Mouse (Mus musculus) G1E (cell line): ENCODE results near the gene Aen. TPM values are rescaled to one million over a fixed set of nuclear protein-coding genes. Genes with fewer than 3 reads are reported as not detected.
A peak's percentile ranks its signal among the peaks of the same experiment; 100 is the strongest.

Experiments used
- ATAC-seq: 2 replicates; pipeline ENCODE4 v1.8.0; 2016; ENCODE audit warnings: mild to moderate bottlenecking; ENCODE audit not compliant: insufficient number of reproducible peaks, poor library complexity, low FRiP score, severe bottlenecking; ENCODE audit errors: extremely low read depth
- DNase-seq: peaks from one replicate; pipeline ENCODE4 v3.0.0; 2012; ENCODE audit warnings: low spot score
- H3K27me3 ChIP-seq: 2 replicates; pipeline ENCODE4 v1.6.1; 2012; ENCODE audit warnings: mild to moderate bottlenecking, low read length, inconsistent platforms; ENCODE audit not compliant: insufficient read depth
- H3K36me3 ChIP-seq: replicated peaks from 2 replicates; pipeline ENCODE3; 2012; ENCODE audit warnings: mild to moderate bottlenecking, inconsistent platforms
- H3K4me1 ChIP-seq: 2 replicates; pipeline ENCODE4 v1.6.1; 2012; ENCODE audit warnings: low read depth, low read length, inconsistent platforms, mixed read lengths; ENCODE audit not compliant: insufficient read depth
- H3K4me3 ChIP-seq: 2 replicates; pipeline ENCODE4 v1.5.1; 2012; ENCODE audit warnings: low read depth, mild to moderate bottlenecking, inconsistent platforms, low read length, moderate library complexity, mixed read lengths
- H3K9me3 ChIP-seq: replicated peaks from 2 replicates; pipeline ENCODE4 v1.6.1; 2012; ENCODE audit warnings: inconsistent platforms
- CTCF ChIP-seq: IDR thresholded peaks from 2 replicates; pipeline ENCODE4 v1.5.1; 2012; ENCODE audit warnings: low read depth, low read length, inconsistent platforms, mixed read lengths
- GATA1 ChIP-seq: IDR thresholded peaks from 2 replicates; pipeline ENCODE4 v1.6.1; 2012; ENCODE audit warnings: borderline replicate concordance, low read length, inconsistent platforms, mixed read lengths
- GATA2 ChIP-seq: IDR thresholded peaks from 2 replicates; pipeline ENCODE4 v1.6.1; 2012; ENCODE audit warnings: low read depth, low read length, inconsistent platforms, borderline replicate concordance
- POLR2AphosphoS5 ChIP-seq: IDR thresholded peaks from 2 replicates; pipeline ENCODE4 v1.6.1; 2012; ENCODE audit warnings: low read depth, low read length, inconsistent platforms; ENCODE audit not compliant: insufficient replicate concordance
- TAL1 ChIP-seq: conservative IDR thresholded peaks from 2 replicates; pipeline ENCODE4 v1.6.1; 2012; ENCODE audit warnings: low read depth, low read length, inconsistent platforms, mixed read lengths
- polyA plus RNA-seq: library from polyadenylated mRNA; stranded (reverse); fragments of >175 nt; gene quantifications from 2 replicates; pipeline ENCODE4 v1.2.3, GENCODE M21; 2012
- total RNA-seq, 2 experiments: library from RNA; stranded (forward) in 1 of 2; stranded (reverse) in 1 of 2; fragments of 200-1000 nt in 1 of 2; fragments of >200 nt in 1 of 2; fragmentation: Nextera tagmentation in 1 of 2; gene quantifications; 2 replicates each; pipeline ENCODE4 v1.2.3; 2014 to 2017

The Aen gene
- total and polyA plus RNA-seq, 3 experiments: 18.7 to 116 (median 38.7) TPM

DNA sequence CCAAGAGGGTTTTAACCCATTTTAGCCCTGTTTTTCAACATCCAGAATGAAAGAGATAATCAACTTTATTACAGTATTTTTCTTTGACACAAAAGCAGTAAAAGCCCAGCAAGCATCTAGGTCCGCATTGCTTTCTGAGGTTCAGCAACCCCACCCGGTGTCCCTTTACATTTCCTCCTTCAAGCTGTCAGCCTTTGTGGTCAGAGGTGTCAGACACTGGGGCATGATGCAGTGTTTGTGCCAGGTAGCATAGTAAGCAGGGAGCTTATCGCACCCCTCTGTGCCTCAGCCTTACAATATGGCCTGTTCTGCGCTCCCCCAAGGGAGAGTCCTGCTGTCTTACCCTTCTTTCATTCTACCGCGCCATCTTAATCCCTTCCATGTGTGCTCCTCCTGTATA, 13.4 kb downstream of the Aen start:
- ATAC-seq (no peak), DNase-seq (no peak)
- no peak for TF ChIP-seq POLR2AphosphoS5
- no peak for TF ChIP-seq GATA2
- no peak for TF ChIP-seq GATA1
- TF ChIP-seq CTCF: no peak
- TF ChIP-seq TAL1: no peak
- Histone ChIP-seq H3K4me1 (peaks cover 49% of the 10 kb centered on the region), H3K9me3 (no peaks in the 10 kb centered on the region), H3K27me3 (no peaks in the 10 kb centered on the region; the same call in 1 of the 2 replicates), H3K36me3 (peaks cover 65% of the 10 kb centered on the region), H3K4me3 (no peak overlapping the region)

DNA sequence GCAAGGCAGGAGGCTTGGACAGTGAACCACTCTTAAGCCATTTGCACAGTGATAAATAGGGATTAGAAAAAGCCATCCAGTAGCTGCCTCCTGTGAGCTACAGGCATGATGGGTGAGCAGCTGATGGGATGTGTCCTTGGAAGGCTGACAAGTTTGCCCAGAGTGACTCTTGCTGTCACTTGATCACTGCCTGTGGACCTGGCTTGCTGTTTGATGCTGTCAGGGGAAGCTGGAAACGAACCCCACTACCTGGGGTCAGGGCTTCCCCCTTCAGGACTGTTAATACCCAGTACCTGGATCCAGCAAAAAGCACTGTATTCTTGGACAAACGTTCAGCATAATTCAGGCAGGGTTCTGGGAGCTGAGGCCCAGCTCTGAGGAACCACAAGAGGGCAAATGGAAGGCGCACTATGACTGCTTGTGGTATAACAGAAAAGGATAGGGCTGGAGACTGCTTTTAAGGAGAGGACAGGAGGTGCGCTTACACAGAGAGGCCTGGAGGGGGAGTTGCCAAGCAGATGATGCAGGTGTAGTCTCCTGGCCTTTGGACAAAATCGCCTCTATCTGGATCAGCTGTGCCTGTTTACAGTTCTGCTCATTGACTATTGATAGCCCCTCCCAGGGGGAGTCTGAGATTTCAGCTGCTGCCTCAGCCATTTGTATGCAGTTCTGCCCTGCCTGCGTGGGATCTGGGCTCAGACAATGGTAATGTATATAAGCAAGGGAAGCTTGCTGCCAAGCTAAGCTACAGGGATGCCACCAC, 14.9 kb downstream of the Aen start:
- H3K4me1 ChIP-seq: peaks cover 47% of the 10 kb centered on the region
- H3K36me3 ChIP-seq: peaks cover 50% of the 10 kb centered on the region
- DNase-seq: no peak

DNA sequence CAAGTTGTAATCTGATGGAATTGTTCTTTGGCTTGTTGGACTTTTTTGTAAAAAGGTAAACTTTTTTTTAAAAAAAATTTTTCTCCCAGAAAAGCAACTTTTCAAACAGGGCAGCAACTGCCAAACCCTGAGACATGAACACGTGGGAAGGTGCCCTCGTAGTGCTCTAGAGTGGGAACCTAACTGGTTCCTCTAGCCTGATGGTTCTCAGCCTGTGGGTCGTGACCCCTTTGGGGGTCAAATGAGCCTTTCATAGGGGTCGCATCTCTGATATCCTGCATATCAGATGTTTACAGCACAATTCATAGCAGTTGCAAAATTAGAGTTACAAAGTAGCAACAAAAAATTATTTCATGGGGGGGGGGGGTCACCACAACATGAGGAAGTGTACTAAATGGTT, 15.6 kb downstream of the Aen start:
- no peaks in the 10 kb centered on the region for H3K9me3 ChIP-seq
- DNase-seq: no peak
- H3K27me3 ChIP-seq: peaks cover 9% of the 10 kb centered on the region; the same call in 1 of the 2 replicates
- TF ChIP-seq CTCF (no peak), TAL1 (no peak), GATA2 (no peak), GATA1 (no peak), POLR2AphosphoS5 (no peak)
- H3K4me3 ChIP-seq: no peak overlapping the region
- peaks cover 45% of the 10 kb centered on the region for H3K36me3 ChIP-seq
- peaks cover 43% of the 10 kb centered on the region for H3K4me1 ChIP-seq
- no peak for ATAC-seq

More for the DNA sequence above, 14.9 kb downstream of the Aen start:
- ATAC-seq: no peak
- TF ChIP-seq TAL1 (no peak), POLR2AphosphoS5 (no peak), CTCF (peak; percentile 67)
- no peak overlapping the region for H3K4me3 ChIP-seq
- no peaks in the 10 kb centered on the region for H3K9me3 ChIP-seq
- peaks cover 9% of the 10 kb centered on the region; the same call in 1 of the 2 replicates for H3K27me3 ChIP-seq

DNA sequence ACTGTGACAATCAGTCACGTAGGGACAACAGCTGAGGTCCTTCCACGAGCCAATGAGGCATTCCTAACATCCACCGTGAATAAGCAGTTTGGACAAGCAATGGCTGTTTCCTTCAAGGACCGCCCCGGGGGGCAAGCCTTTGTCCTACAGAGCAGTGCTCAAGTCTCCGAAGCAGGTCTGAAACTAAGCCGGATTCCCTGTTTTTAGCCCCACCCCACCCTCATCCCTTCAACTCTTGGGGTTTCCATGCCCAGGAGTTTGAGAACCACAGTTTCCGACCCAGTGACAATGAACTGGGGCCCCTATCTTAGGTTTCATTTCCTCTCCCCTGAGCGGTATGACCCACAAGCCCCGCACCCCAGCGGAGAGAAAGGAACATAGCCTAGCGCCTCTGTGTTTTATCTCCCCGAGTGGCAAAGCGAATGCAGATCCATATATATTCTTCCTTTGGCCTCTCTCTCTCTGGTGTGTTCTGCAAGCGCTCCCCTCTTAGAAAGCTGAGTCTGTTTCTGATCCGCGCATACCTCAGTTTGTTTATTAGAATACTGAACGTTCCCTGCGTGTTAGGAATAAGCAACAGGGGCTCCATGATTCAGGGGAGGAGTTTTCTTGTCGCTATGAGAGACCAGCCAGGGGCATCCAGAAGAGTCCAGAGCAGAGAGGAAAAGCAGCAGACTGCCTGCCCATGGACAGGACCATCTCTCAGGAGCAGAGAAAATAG, 16.8 kb downstream of the Aen start:
- ATAC-seq (no peak), DNase-seq (no peak)
- no peak for TF ChIP-seq GATA1
- no peak for TF ChIP-seq POLR2AphosphoS5
- no peak for TF ChIP-seq GATA2
- TF ChIP-seq TAL1: no peak
- no peak for TF ChIP-seq CTCF
- peaks cover 45% of the 10 kb centered on the region for H3K36me3 ChIP-seq
- H3K27me3 ChIP-seq: peaks cover 18% of the 10 kb centered on the region; the same call in 1 of the 2 replicates
- H3K4me3 ChIP-seq: no peak overlapping the region
- peaks cover 41% of the 10 kb centered on the region for H3K4me1 ChIP-seq
- H3K9me3 ChIP-seq: no peaks in the 10 kb centered on the region

DNA sequence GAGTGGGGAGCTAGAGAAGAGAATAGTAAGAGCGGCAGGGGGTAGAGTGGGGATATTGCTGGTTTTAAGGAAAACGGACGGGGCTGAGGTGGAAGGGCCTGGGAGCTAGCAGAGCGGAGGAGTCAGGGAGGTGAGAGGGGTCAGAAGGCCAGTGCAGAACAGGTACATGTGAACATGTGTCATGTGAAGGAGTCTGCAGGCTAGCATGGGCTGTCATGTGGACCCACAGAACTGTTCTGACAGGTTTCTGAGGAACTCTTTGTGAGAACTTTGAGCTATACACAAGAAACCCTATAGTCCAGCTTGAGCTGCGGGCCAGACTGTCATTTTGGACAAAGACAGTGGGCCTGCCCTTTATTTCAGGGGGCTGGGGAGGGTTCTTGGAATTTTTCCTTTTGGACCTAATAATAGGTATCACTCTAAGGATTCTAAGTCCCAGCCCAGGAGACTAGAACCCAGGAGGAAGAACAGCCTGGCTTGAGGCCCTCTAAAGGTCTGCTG, 17.4 kb downstream of the Aen start, which contains the start of gene Isg20:
Gene Isg20, plus strand, starts transcription at position 451 of the 501 bp plus-strand sequence.
- H3K4me1 ChIP-seq: peaks cover 41% of the 10 kb centered on the region
- no peaks in the 10 kb centered on the region for H3K9me3 ChIP-seq
- peak within 1 kb of the TSS; percentile 70 for H3K4me3 ChIP-seq
- ATAC-seq: no peak
- H3K36me3 ChIP-seq: peaks cover 48% of the 10 kb centered on the region
- DNase-seq: no peak
- TF ChIP-seq POLR2AphosphoS5 (no peak), TAL1 (no peak), GATA2 (no peak), CTCF (no peak), GATA1 (no peak)
- H3K27me3 ChIP-seq: peaks cover 21% of the 10 kb centered on the region; the same call in 1 of the 2 replicates
